Mouse (Mus musculus) limb, embryonic 14.5 days (tissue): ENCODE data around the gene Brk1. TPM values are rescaled to one million over a fixed set of nuclear protein-coding genes. Genes with fewer than 3 reads are reported as not detected.

Experiments used
- ATAC-seq: fragments of 200-750 bp; cut with Nextera tagmentation; 2 replicates; pipeline ENCODE4 v1.8.0; 2017; ENCODE audit warnings: low read depth, moderate number of reproducible peaks, moderate TSS enrichment; ENCODE audit not compliant: low FRiP score
- DNase-seq: peaks from one replicate; pipeline ENCODE4 v3.0.0-alpha.2; 2015; ENCODE audit warnings: low spot score
- H3K27ac ChIP-seq: fragments of 300-500 bp; sonication (generic); replicated peaks from 2 replicates; pipeline ENCODE4 v1.5.1; 2014; ENCODE audit warnings: low read depth, mild to moderate bottlenecking, low read length, moderate library complexity, mixed read lengths
- H3K27me3 ChIP-seq: fragments of 300-500 bp; sonication (generic); 2 replicates; pipeline ENCODE4 v1.6.1; 2014; ENCODE audit warnings: low read length, mixed read lengths; ENCODE audit not compliant: control insufficient read depth, insufficient read depth
- H3K36me3 ChIP-seq: fragments of 300-500 bp; sonication (generic); 2 replicates; pipeline ENCODE4 v1.6.1; 2014; ENCODE audit warnings: mild to moderate bottlenecking, low read length, moderate library complexity, mixed read lengths; ENCODE audit not compliant: control insufficient read depth, insufficient read depth
- H3K4me1 ChIP-seq: fragments of 300-500 bp; sonication (generic); 2 replicates; pipeline ENCODE4 v1.6.1; 2014; ENCODE audit warnings: antibody characterized with exemption, low read length, mixed read lengths; ENCODE audit not compliant: control insufficient read depth, insufficient read depth
- H3K4me2 ChIP-seq: fragments of 300-500 bp; sonication (generic); replicated peaks from 2 replicates; pipeline ENCODE4 v1.6.1; 2014; ENCODE audit warnings: low read depth, mild to moderate bottlenecking, low read length, moderate library complexity; ENCODE audit not compliant: severe bottlenecking
- H3K4me3 ChIP-seq: fragments of 300-500 bp; sonication (generic); replicated peaks from 2 replicates; pipeline ENCODE4 v1.5.1; 2014; ENCODE audit warnings: low read length
- H3K9ac ChIP-seq: fragments of 300-500 bp; sonication (generic); 2 replicates; pipeline ENCODE4 v1.6.1; 2014; ENCODE audit warnings: mild to moderate bottlenecking, low read depth, low read length, moderate library complexity; ENCODE audit not compliant: severe bottlenecking
- H3K9me3 ChIP-seq: fragments of 300-500 bp; sonication (generic); 2 replicates; pipeline ENCODE4 v1.6.1; 2016; ENCODE audit warnings: low read length; ENCODE audit not compliant: control insufficient read depth
- POLR2A ChIP-seq: fragments of 200-500 bp; IDR thresholded peaks from 2 replicates; pipeline ENCODE4 v1.8.0; 2012; ENCODE audit warnings: inconsistent platforms, mild to moderate bottlenecking, moderate library complexity, borderline replicate concordance; ENCODE audit not compliant: insufficient read depth, insufficient read length; ENCODE audit errors: extremely low read depth
- WGBS: fragments of 180-500 bp; shearing (Covaris S2); extraction: QIAGEN DNeasy Blood & Tissue Kit; methylation state at CpG from one replicate; pipeline ENCODE4 v1.1.7; 2014; 5-methylcytosine and 5-hydroxymethylcytosine counted together
- polyA plus RNA-seq, 2 experiments: library from polyadenylated mRNA; depleted of rRNA in 1 of 2; stranded (reverse) in 1 of 2; unstranded in 1 of 2; fragments of >200 nt; fragmentation: Nextera tagmentation in 1 of 2; extraction: Ambion mirVana in 1 of 2; gene quantifications; 2 replicates each; pipeline versions ENCODE4 v1.2.1 to v1.2.3; 2012 to 2014

Gene Brk1
- polyA plus RNA-seq, 2 experiments: 211 to 251 TPM

- TF ChIP-seq POLR2A: no peak
- Histone ChIP-seq H3K9me3 (no peaks in the 10 kb centered on the region), H3K27me3 (no peaks in the 10 kb centered on the region), H3K4me1 (peaks cover 14% of the 10 kb centered on the region), H3K4me3 (no peak overlapping the region), H3K9ac (no peak overlapping the region), H3K36me3 (peaks cover 26% of the 10 kb centered on the region), H3K4me2 (no peak overlapping the region), H3K27ac (no peak overlapping the region)
- 96% methylated on average over 7 of the region's 7 CpGs for WGBS
- no peak for ATAC-seq
- DNase-seq: no peak
Observed at GRCm38 (mm10) chr6:113609293-113609692, 4.7 kb downstream of the Brk1 start.

GRCm38 (mm10) chr6:113612258-113612969 lies 7.8 kb downstream of the Brk1 start:
- ATAC-seq (no peak), DNase-seq (no peak)
- Histone ChIP-seq H3K27me3 (no peaks in the 10 kb centered on the region), H3K4me3 (no peak overlapping the region), H3K9me3 (no peaks in the 10 kb centered on the region), H3K36me3 (peaks cover 52% of the 10 kb centered on the region), H3K4me1 (no peaks in the 10 kb centered on the region), H3K27ac (no peak overlapping the region), H3K4me2 (no peak overlapping the region), H3K9ac (no peak overlapping the region)
- no peak for TF ChIP-seq POLR2A
- 93% methylated on average over 8 of the region's 8 CpGs for WGBS

DNA sequence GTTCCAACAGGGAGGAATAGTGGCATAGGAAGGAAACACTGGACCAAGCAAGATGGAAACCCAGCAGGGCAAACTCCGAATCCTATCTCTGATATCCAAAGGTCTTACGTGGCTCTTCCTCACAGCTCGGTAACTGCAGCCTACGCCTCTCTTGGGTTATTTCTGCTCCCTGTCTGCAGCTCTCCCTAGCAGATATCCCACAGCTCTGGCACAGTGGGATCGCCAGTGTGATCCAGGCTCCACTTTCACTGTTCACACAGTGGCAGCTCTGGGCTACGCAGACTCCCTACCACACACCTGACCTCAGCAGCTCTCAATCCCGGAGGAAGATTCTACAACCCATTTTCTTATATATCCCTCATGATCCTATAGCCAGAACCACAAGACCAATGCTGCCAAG lies 9.6 kb downstream of the Brk1 start:
- H3K4me1 ChIP-seq: no peaks in the 10 kb centered on the region
- no peaks in the 10 kb centered on the region for H3K9me3 ChIP-seq
- DNase-seq: no peak
- WGBS: 94% methylated on average over 7 of the region's 7 CpGs
- H3K36me3 ChIP-seq: peaks cover 63% of the 10 kb centered on the region
- ATAC-seq: no peak
- no peak overlapping the region for H3K27ac ChIP-seq
- H3K4me2 ChIP-seq: no peak overlapping the region
- H3K27me3 ChIP-seq: no peaks in the 10 kb centered on the region
- H3K4me3 ChIP-seq: no peak overlapping the region
- no peak overlapping the region for H3K9ac ChIP-seq
- TF ChIP-seq POLR2A: no peak

GRCm38 (mm10) chr6:113614997-113615396 lies 10.4 kb downstream of the Brk1 start:
- DNase-seq (no peak), ATAC-seq (no peak)
- Histone ChIP-seq H3K9me3 (no peaks in the 10 kb centered on the region), H3K4me3 (no peak overlapping the region), H3K4me2 (no peak overlapping the region), H3K36me3 (peaks cover 60% of the 10 kb centered on the region), H3K4me1 (no peaks in the 10 kb centered on the region), H3K27ac (no peak overlapping the region), H3K9ac (no peak overlapping the region), H3K27me3 (no peaks in the 10 kb centered on the region)
- 96% methylated on average over 8 of the region's 8 CpGs for WGBS
- TF ChIP-seq POLR2A: no peak

GRCm38 (mm10) chr6:113615489-113615888 lies 10.9 kb downstream of the Brk1 start:
- Histone ChIP-seq H3K4me2 (no peak overlapping the region), H3K4me1 (no peaks in the 10 kb centered on the region), H3K4me3 (no peak overlapping the region), H3K9ac (no peak overlapping the region), H3K9me3 (no peaks in the 10 kb centered on the region), H3K27me3 (no peaks in the 10 kb centered on the region), H3K27ac (no peak overlapping the region), H3K36me3 (peaks cover 56% of the 10 kb centered on the region)
- ATAC-seq (no peak), DNase-seq (no peak)
- TF ChIP-seq POLR2A: no peak
- 96% methylated on average over 4 of the region's 4 CpGs for WGBS
